Mouse (Mus musculus): ENCODE measurements around the gene Odf2. TPM values are rescaled to one million over a fixed set of nuclear protein-coding genes. Genes with fewer than 3 reads are reported as not detected.
"Not testable (repeated sequence)": the region's sequence is repeated elsewhere in the genome, so short reads cannot be mapped to it uniquely, and the experiment has no call there.

Odf2 gene
- total RNA-seq, 2 experiments from 2014 or later: 21.3 to 29.7 TPM

DNA sequence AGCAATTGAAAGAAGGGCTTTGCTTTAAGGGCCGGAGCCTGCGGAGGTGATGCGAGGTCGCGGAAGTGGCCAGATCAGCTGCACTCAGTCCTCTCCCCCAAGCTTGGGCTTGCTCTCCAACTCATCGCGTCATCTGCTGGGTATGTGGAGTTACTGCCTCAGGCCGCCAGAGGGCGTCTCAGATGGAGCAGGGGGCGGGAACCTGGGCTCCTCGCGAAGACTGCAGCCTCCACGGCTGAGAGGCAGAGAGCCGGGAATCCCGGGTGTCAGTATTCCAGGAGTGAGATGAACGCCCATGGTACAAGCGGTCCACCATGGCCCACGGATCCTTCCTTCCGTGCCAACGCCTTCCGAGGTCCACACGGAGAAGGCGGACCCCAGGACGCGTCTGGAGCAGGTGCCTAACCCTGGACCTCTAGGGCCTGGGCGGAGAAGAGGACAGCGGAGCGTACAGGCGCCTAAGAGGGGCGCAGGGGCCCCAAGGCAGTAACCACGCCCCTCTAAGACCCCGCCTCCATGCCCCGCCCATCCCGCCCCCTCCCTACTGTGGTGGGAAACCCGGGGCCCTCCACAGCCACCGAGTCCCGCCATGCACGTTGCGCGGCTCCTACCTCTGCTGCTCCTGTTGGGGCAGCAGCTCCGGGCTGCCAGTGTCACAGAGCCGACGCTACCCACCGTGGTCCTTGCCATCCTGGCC is 19.9 kb upstream of the Odf2 start, which contains the start of gene Cercam:
TSS of gene Cercam (plus strand) at position 216 of the 697 bp plus-strand sequence.
- peak; percentile 86 for DNase-seq

GRCm38 (mm10) chr2:29869646-29870451 is 19.2 kb upstream of the Odf2 start:
- DNase-seq: no peak

DNA sequence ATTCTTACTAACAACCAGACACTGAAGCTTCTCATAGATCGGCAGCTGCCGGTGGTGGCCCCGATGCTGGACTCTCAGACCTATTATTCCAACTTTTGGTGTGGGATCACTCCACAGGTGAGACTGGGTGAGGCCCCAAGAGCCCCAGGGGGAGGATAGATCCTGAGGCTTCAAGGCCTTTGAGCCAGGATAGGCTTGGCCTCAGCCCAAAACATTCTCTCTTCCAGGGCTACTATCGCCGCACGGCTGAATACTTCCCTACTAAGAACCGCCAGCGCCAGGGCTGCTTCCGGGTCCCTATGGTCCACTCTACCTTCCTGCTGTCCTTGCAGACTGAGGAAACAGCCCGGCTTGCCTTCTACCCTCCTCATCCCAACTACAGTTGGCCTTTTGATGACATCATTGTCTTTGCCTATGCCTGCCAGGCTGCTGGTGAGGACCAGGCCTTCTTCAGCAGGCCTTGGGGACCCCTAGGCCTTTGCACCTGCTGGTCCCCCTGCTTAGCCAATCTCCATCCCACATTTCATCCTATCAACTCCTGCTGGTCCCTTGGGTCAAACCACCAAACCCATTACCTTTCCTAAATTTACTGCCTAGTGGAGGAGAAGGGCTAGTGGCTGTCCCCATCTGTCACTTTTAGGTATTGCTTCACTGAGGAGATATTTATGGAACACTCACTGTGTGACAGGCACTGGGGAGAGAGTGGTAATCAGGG is 16.3 kb upstream of the Odf2 start:
- DNase-seq: no peak

DNA sequence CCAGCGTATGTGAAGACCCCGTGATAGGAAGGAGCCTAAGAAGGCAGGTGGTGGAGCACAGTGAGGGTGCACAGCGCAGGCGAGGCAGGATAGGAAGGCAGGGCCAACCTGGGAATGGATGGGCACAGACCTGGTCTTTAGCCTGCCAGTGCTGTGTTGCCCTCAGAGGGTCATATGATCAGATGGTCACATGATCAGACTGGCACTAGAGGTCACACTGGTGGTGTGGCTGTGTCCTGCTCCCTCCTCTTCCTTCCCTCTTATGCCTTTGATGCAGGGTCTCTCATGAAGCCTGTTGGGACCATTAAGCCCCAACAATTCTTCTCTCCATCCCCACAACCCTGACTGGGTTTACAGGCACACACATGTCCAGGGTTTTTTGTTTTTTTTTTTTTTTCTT is 15.2 kb upstream of the Odf2 start:
- DNase-seq: no peak

DNA sequence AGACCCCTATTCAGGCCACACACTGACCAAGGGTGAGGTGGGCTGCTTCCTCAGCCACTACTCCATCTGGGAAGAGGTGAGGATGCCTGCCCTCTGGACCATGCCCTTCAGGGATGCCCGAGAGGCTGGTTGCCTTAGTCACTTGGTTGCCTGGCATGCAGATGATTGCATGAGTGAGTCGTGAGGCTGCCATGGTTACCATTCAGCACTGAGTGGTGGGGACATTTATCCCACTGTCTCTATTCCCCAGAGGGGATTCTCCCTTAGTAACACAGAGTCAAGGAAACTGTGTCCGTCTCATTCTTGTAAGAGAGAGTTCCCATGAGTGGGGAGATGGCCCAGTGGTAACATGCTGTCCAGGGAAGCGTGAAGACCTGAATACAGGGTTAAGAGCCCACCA is 11.0 kb upstream of the Odf2 start:
- no peak for DNase-seq

DNA sequence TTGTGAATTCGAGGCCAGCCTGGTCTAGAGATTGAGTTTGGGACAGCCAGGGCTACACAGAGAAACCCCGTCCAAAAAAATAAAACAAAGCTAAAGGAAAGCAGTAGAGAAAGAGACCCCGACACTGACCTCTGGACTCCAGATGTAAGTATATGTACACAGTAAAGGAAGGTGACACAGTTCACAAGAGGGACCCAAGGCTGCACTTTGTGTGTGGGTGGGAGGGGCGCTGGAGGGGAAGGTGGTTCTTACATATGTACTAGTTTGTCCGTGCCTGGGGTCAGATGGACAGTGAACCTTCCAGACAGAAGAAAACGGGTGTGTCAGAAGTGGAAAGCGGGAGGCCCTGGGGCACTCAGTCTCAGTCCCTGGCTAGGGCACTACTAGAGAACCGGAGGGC is 9.8 kb upstream of the Odf2 start:
- DNase-seq: no peak

GRCm38 (mm10) chr2:29879964-29880830 is 8.8 kb upstream of the Odf2 start:
- no peak for DNase-seq

- not testable (repeated sequence) for DNase-seq
These were observed 2.2 kb upstream of the Odf2 start for GRCm38 (mm10) chr2:29886659-29887292.

GRCm38 (mm10) chr2:29889991-29890833 is 1.2 kb downstream of the Odf2 start:
- peak; percentile 78 for DNase-seq

DNA sequence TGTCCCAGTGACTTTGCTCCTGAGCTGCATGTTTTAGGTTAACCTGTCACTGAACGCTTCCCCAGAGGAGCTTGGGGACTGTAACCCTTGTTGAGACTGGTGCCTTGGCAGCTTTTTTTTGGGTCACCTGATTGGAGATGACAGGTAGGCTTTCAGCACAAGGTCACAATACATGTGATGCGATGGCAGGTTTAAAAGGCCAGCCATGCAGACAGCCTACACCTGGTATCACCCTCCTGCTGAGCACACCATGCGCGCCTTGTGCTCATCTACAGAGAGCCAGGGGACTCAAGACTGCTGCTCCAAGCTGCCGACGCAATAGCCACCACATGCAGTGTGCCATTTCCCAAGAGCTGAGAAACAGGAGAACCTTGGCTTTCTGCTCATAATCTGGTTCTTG is 2.8 kb downstream of the Odf2 start:
- DNase-seq: no peak

DNA sequence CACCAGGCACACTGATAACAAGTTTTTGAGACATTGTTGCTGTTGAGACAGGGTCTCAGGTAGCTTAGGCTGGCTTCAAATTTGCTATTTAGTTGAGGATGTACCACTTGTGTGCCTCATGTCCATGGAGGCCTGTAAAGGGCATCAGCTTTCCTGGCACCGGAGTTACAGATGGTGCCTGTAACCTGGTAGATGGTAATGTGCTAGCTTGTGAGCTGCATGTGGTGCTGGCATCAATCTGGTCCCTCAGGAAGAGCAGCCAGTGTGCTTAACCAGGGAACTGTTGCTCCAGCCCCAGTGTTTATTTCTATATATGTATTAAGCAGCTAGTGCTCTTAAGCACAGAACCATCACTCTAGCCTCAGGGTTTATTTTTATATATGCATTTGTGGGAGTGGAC is 7.0 kb downstream of the Odf2 start:
- no peak for DNase-seq

DNA sequence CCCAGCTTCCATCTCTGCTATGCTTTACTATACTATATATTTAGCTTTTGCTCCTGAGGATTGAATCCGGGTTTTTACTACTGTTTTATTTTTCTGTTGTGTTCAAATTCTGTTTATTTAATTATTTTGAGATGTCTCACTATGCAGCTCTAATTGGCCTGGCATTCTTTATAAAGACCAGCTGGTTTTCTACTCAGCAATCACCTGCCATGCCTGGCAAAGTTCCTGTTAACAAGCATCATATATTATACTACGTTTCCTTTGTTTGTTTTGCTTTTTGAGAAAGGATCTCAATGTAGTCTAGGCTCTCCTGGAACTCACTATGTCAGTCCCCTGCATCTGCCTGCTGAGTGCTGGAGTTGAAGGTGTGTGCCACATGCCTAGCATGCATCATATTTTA is 8.3 kb downstream of the Odf2 start:
- no peak for DNase-seq

- no peak for DNase-seq
These were observed 9.1 kb downstream of the Odf2 start for GRCm38 (mm10) chr2:29898081-29898480.

DNA sequence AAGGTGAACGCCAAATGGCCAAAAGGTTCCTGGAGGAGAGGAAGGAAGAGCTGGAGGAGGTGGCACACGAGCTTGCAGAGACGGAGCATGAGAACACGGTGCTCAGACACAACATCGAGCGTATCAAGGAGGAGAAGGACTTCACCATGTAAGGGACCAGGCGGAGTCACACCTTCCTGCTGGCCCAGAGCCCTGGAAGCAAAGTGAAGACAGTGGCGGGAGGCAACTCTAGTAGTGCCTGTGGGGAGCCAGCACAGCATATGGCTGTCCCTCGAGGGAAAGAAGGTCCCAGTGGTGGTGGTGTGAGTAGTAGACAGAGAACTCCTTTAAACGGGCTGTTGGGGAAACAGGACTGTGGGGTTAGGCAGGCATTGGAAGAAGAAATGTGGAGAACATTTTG is 13.2 kb downstream of the Odf2 start:
- no peak for DNase-seq

GRCm38 (mm10) chr2:29908171-29908570 is 19.1 kb downstream of the Odf2 start:
- DNase-seq: not testable (repeated sequence)

GRCm38 (mm10) chr2:29910042-29910441 is 21.0 kb downstream of the Odf2 start:
- no peak for DNase-seq

GRCm38 (mm10) chr2:29917621-29918020 is 28.6 kb downstream of the Odf2 start:
- DNase-seq: no peak

- DNase-seq: peak; percentile 89
These were observed 33.0 kb downstream of the Odf2 start for GRCm38 (mm10) chr2:29922011-29922410.

GRCm38 (mm10) chr2:29926542-29926941 is 37.5 kb downstream of the Odf2 start:
- DNase-seq: no peak

DNA sequence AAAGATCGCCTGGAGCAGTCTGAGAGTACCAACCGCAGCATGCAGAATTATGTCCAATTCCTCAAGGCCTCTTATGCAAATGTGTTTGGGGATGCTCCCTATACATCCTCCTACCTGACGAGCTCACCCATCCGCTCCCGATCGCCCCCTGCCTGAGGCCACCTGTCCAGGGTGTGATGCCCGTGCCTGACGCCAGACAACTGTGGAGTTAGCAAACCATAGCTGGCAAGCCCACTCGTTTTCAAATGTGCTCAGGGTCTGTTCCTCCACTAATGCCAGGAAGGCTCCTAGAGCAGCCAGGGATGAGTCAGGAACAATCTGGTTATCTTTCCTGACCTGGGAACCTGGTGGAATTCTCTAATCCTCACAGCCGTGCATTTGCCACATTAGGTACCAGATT is 41.5 kb downstream of the Odf2 start:
- no peak for DNase-seq

DNA sequence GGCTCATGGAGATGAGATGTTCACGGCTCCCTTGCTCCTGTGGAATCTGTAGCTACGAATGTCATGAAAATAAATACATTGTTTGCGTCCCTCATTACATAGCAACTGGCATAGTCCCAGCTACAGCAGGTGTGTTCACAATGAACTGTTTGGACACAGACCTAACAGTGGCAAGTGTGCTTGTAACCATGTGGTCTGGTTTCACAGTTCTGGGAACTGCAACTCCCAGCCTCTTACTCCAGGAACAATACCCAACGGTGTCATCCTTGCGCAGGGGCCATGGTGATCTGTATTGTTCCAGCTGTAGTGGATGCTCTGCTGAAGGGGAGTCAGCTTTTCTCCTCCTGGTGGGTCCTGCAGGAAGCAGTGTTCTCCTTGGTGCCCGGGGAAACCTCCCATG is 42.2 kb downstream of the Odf2 start:
- no peak for DNase-seq
